Mouse (Mus musculus) lung, adult 2 months (tissue): ENCODE data around the gene Gm29609. TPM values are rescaled to one million over a fixed set of nuclear protein-coding genes. Genes with fewer than 3 reads are reported as not detected.

Experiments
- DNase-seq: peaks from one replicate; pipeline ENCODE4 v3.0.0; 2022
- H3K4me1 ChIP-seq: fragments of 200-500 bp; 2 replicates; pipeline ENCODE4 v1.6.1; 2011; ENCODE audit warnings: low read length; ENCODE audit not compliant: control insufficient read depth, insufficient read depth
- H3K4me3 ChIP-seq: fragments of 200-500 bp; replicated peaks from 2 replicates; pipeline ENCODE3; 2011; ENCODE audit warnings: low read depth, mild to moderate bottlenecking, control low read depth, low read length; ENCODE audit errors: extremely low read depth
- CTCF ChIP-seq: fragments of 200-500 bp; IDR thresholded peaks from 2 replicates; pipeline ENCODE4 v1.5.1; 2011; ENCODE audit warnings: mild to moderate bottlenecking, low read length, control low read depth; ENCODE audit not compliant: insufficient read depth
- POLR2A ChIP-seq: fragments of 200-500 bp; IDR thresholded peaks from 2 replicates; pipeline ENCODE4 v1.6.1; 2011; ENCODE audit warnings: low read depth, mild to moderate bottlenecking, control low read depth, low read length, borderline replicate concordance; ENCODE audit errors: extremely low read depth
- WGBS: fragments of 180-500 bp; shearing (Covaris S2); methylation state at CpG from one replicate; pipeline ENCODE4 v1.1.7; 2018; 5-methylcytosine and 5-hydroxymethylcytosine counted together
- polyA plus RNA-seq: library from polyadenylated mRNA; depleted of rRNA; stranded (reverse); fragments of >200 nt; gene quantifications from 2 replicates; pipeline ENCODE4 v1.2.3, GENCODE M21; 2012; rRNA removed

Gene Gm29609
- polyA plus RNA-seq, 1 experiment: 2.7 TPM

- Histone ChIP-seq H3K4me1 (no peaks in the 10 kb centered on the region), H3K4me3 (no peak overlapping the region)
- WGBS: 68% methylated on average over 8 of the region's 8 CpGs
- DNase-seq: no peak
- TF ChIP-seq CTCF: no peak
- TF ChIP-seq POLR2A: no peak
Observed at GRCm38 (mm10) chr5:31121111-31121510, 58.6 kb downstream of the Gm29609 start.

DNA sequence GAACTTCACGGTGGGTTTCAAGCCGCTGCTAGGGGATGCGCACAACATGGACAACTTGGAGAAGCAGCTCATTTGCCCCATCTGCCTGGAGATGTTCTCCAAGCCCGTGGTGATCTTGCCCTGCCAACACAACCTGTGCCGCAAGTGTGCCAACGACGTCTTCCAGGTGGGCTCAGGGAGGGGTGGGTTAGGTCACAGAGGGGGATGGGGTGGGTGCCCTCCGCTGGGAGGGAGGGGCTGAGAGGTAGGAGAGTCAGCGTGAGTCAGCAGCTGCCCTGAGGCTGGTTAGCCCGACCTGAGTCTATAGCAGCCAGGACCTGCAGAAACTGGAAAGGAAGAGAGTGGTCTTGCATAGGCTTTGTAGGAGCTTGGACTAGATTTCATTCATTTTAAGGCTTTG is 62.8 kb downstream of the Gm29609 start:
- H3K4me1 ChIP-seq: no peaks in the 10 kb centered on the region
- 25% methylated on average over 10 of the region's 10 CpGs for WGBS
- TF ChIP-seq POLR2A: no peak
- TF ChIP-seq CTCF: no peak
- H3K4me3 ChIP-seq: no peak overlapping the region
- DNase-seq: no peak

DNA sequence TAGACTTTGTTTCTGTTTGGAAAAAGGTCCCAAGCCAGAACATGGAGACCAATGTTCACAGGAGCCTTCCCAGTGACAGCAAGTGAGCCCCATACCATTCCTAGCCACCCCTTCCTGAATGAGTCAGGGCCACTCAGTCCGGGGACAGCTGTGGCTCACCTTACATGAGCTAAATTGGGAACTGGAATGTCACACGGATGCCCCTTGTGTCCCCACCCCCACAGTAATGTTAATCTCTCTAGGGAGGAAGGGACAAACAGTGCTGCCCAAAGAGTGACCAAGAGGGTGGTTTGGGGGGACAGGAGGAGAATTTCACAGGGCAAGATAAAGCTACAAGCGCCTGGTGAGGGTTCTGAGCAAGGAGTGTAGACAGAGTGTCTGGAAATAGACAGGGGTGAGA is 63.4 kb downstream of the Gm29609 start, which contains the start of gene Trim54:
Trim54 (plus strand) TSS at position 359 of the 400 bp plus-strand sequence.
- WGBS: 26% methylated on average over 3 of the region's 3 CpGs
- TF ChIP-seq POLR2A (no peak), CTCF (no peak)
- Histone ChIP-seq H3K4me3 (no peak within 1 kb of the TSS), H3K4me1 (no peaks in the 10 kb centered on the region)
- DNase-seq: no peak

GRCm38 (mm10) chr5:31110781-31111180 is 68.9 kb downstream of the Gm29609 start:
- Histone ChIP-seq H3K4me3 (no peak overlapping the region), H3K4me1 (no peaks in the 10 kb centered on the region)
- TF ChIP-seq CTCF (no peak), POLR2A (no peak)
- 25% methylated on average over 7 of the region's 7 CpGs for WGBS
- no peak for DNase-seq

GRCm38 (mm10) chr5:31108000-31108490 is 71.7 kb downstream of the Gm29609 start, which contains the start of gene Slc30a3:
Gene Slc30a3, minus strand, starts transcription at chr5:31108237.
- DNase-seq: no peak
- TF ChIP-seq CTCF (no peak), POLR2A (no peak)
- WGBS: 84% methylated on average over 18 of the region's 18 CpGs
- Histone ChIP-seq H3K4me3 (no peak within 1 kb of the TSS), H3K4me1 (no peaks in the 10 kb centered on the region)

- DNase-seq: no peak
- WGBS: 75% methylated on average over 9 of the region's 9 CpGs
- Histone ChIP-seq H3K4me1 (no peaks in the 10 kb centered on the region), H3K4me3 (no peak within 1 kb of the TSS)
- TF ChIP-seq POLR2A (no peak), CTCF (no peak)
Observed at GRCm38 (mm10) chr5:31105814-31106335, 73.8 kb downstream of the Gm29609 start, which contains the start of gene Dnajc5g. Gene Dnajc5g, plus strand, starts transcription at chr5:31106285.

- peak overlapping the region; percentile 7 for H3K4me3 ChIP-seq
- no peak for DNase-seq
- H3K4me1 ChIP-seq: peaks cover 4% of the 10 kb centered on the region; the same call in 1 of the 2 replicates
- TF ChIP-seq CTCF (no peak), POLR2A (no peak)
- WGBS: 36% methylated on average over 11 of the region's 11 CpGs
Observed at GRCm38 (mm10) chr5:31095711-31096480, 83.8 kb downstream of the Gm29609 start.

DNA sequence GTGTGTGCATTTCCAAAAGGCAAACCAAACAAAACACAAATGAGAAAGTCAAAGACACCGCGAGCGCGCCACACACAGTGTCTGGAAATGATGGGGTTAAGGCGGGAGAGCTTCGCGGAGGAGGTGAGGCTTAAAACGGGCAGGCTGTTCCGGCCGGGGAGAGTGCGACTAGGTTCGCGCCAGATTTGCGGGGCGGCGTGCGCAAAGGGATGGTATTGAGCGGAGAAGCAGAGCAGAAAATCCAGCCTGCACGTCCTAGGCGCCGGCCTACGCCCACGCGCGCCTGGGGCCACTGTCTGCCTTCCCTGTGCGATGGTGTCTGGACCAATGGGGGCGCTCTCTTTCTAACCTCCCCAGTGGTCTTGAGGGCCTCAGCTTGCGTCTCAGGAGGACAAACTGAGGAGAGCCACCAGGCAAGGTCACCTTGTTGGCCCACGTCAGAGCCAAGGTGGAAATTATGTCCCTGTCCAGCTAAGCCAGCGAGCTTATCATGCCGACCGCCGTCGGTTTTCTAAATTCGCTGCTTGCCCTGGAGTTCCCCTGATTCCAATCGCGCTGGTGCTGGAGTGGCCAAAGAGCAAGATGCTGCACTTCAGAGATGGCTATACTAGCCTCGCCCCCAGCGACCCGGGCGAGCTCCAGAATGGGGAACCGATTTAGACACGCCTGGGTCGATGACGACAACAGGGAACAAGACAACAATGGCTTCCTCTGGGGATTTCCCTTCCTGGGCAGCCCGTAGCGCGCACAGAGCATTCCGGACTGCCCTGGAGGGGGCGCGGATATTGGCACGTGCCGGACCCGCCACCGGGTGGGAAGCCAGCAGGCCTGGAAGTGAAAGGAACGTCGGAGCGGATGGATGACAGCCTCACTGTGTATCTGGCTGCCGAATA is 84.7 kb downstream of the Gm29609 start:
- Histone ChIP-seq H3K4me1 (peaks cover 4% of the 10 kb centered on the region; the same call in 1 of the 2 replicates), H3K4me3 (peak overlapping the region; percentile 15)
- under 1% methylated on average over 59 of the region's 59 CpGs for WGBS
- peak; percentile 59 for DNase-seq
- TF ChIP-seq POLR2A: no peak
- no peak for TF ChIP-seq CTCF

Other genes starting within 250 kb of the Gm29609 start
- gene Cgref1, start 234.3 kb downstream of the Gm29609 start, polyA plus RNA-seq: 2.7 and 5.7 TPM in 2 replicates
- 196 and 253 TPM in 2 replicates for gene Preb, start 219.6 kb downstream of the Gm29609 start, polyA plus RNA-seq
- 0.95 and 1.2 TPM in 2 replicates for gene Tcf23, start 211.2 kb downstream of the Gm29609 start, polyA plus RNA-seq
- 113 and 122 TPM in 2 replicates for gene Atraid, start 131.6 kb downstream of the Gm29609 start, polyA plus RNA-seq
- gene Slc5a6, start 131.0 kb downstream of the Gm29609 start, polyA plus RNA-seq: 16.3 and 19.1 TPM in 2 replicates
- 27.6 and 28.6 TPM in 2 replicates for gene Cad, start 125.1 kb downstream of the Gm29609 start, polyA plus RNA-seq
- gene Dnajc5g, start 73.6 kb downstream of the Gm29609 start, polyA plus RNA-seq: not detected in 2 replicates
- gene Slc30a3, start 71.7 kb downstream of the Gm29609 start, polyA plus RNA-seq: 0.10 TPM in 1 of 2 replicates, not detected in the other
- 3.8 and 14.9 TPM in 2 replicates for gene Trim54, start 63.2 kb downstream of the Gm29609 start, polyA plus RNA-seq
- gene Ucn, start 41.1 kb downstream of the Gm29609 start, polyA plus RNA-seq: not detected in 2 replicates
- gene Mpv17, start 25.7 kb downstream of the Gm29609 start, polyA plus RNA-seq: 86.4 and 93.4 TPM in 2 replicates
- 39.2 and 59.2 TPM in 2 replicates for gene Gtf3c2, start 233 bp upstream of the Gm29609 start, polyA plus RNA-seq
- gene Snx17, start 13.3 kb upstream of the Gm29609 start, polyA plus RNA-seq: 80.9 and 97.0 TPM in 2 replicates
- gene Eif2b4, start 13.5 kb upstream of the Gm29609 start, polyA plus RNA-seq: 28.3 and 44.9 TPM in 2 replicates
- 45.2 and 52.4 TPM in 2 replicates for gene Zfp513, start 22.4 kb upstream of the Gm29609 start, polyA plus RNA-seq
- gene Ppm1g, start 40.8 kb upstream of the Gm29609 start, polyA plus RNA-seq: 67.4 and 89.5 TPM in 2 replicates
- gene Nrbp1, start 61.0 kb upstream of the Gm29609 start, polyA plus RNA-seq: 170 and 188 TPM in 2 replicates
- gene Gm9970, start 61.3 kb upstream of the Gm29609 start, polyA plus RNA-seq: 0.36 and 0.70 TPM in 2 replicates
- gene Krtcap3, start 71.8 kb upstream of the Gm29609 start, polyA plus RNA-seq: 71.3 and 75.9 TPM in 2 replicates
- gene Ift172, start 111.2 kb upstream of the Gm29609 start, polyA plus RNA-seq: 45.0 and 47.8 TPM in 2 replicates
- 11.7 and 17.8 TPM in 2 replicates for gene Fndc4, start 116.2 kb upstream of the Gm29609 start, polyA plus RNA-seq
- gene Gckr, start 117.5 kb upstream of the Gm29609 start, polyA plus RNA-seq: 0.05 and 0.11 TPM in 2 replicates